Comparison of ENCODE assay signal across 12 mouse cellular contexts in genomic region chr11:118921852-118922251, GRCm38 (mm10). TPM values are rescaled to one million over a fixed set of nuclear protein-coding genes. Genes with fewer than 3 reads are reported as not detected.
"Had no signal": no experiment of that assay in that cellular context is flagged by ENCODE, and none has a peak within 500 bp of the region (broad histone marks: within the 10 kb centered on the region; RNA-seq: fewer than 3 reads in every experiment).

No protein-coding gene starts in this region.

- DNase-seq: retina, postnatal 1 day; right cerebral cortex, postnatal 14 days; right cerebral cortex, postnatal 25 days; right cerebral cortex, postnatal 4 days; spleen, adult 18-20 months; thymus, adult 18-20 months; thymus, adult 2 months; thymus, postnatal 14 days; thymus, postnatal 25 days; thymus, postnatal 36 days; thymus, postnatal 4 days had no signal

RNA-seq across cellular contexts. Expression of gene Rbfox3, which starts 10.5 kb away (rescaled TPM):
- total RNA-seq: neutrophil, adult 5-6 weeks had no signal
